Mouse (Mus musculus): Measurements from ENCODE around the gene Ppp1r36.
"Not testable (repeated sequence)": the region's sequence is repeated elsewhere in the genome, so short reads cannot be mapped to it uniquely, and the experiment has no call there.

Gene Ppp1r36

GRCm38 (mm10) chr12:76452203-76452602 lies 34.9 kb downstream of the Ppp1r36 start:
- DNase-seq = no peak

GRCm38 (mm10) chr12:76458445-76458844 lies 41.1 kb downstream of the Ppp1r36 start:
- not testable (repeated sequence) for DNase-seq

- no peak for DNase-seq
Observed at GRCm38 (mm10) chr12:76459032-76459431, 41.7 kb downstream of the Ppp1r36 start.

GRCm38 (mm10) chr12:76463391-76463790 lies 46.1 kb downstream of the Ppp1r36 start:
- no peak for DNase-seq

GRCm38 (mm10) chr12:76464651-76465252 lies 47.4 kb downstream of the Ppp1r36 start:
- DNase-seq = no peak

GRCm38 (mm10) chr12:76466651-76467050 lies 49.3 kb downstream of the Ppp1r36 start:
- DNase-seq = no peak

- DNase-seq = no peak
Observed at GRCm38 (mm10) chr12:76467256-76467655, 49.9 kb downstream of the Ppp1r36 start.

GRCm38 (mm10) chr12:76472046-76472445 lies 54.7 kb downstream of the Ppp1r36 start:
- DNase-seq = peak; percentile 42 to 64

GRCm38 (mm10) chr12:76473562-76474245 lies 56.4 kb downstream of the Ppp1r36 start:
- DNase-seq = no peak

- DNase-seq = no peak
Observed at GRCm38 (mm10) chr12:76474246-76474583, 56.9 kb downstream of the Ppp1r36 start.

- no peak for DNase-seq
Observed at GRCm38 (mm10) chr12:76474802-76475201, 57.5 kb downstream of the Ppp1r36 start.

- no peak for DNase-seq
Observed at GRCm38 (mm10) chr12:76476146-76476545, 58.8 kb downstream of the Ppp1r36 start.

- DNase-seq = no peak
Observed at GRCm38 (mm10) chr12:76478309-76479023, 61.1 kb downstream of the Ppp1r36 start.

- DNase-seq = no peak
Observed at GRCm38 (mm10) chr12:76479174-76479573, 61.8 kb downstream of the Ppp1r36 start.

GRCm38 (mm10) chr12:76479836-76480495 lies 62.6 kb downstream of the Ppp1r36 start:
- no peak for DNase-seq

- no peak for DNase-seq
Observed at GRCm38 (mm10) chr12:76482446-76482845, 65.1 kb downstream of the Ppp1r36 start.

GRCm38 (mm10) chr12:76482948-76483347 lies 65.6 kb downstream of the Ppp1r36 start:
- DNase-seq = no peak

GRCm38 (mm10) chr12:76484881-76485280 lies 67.5 kb downstream of the Ppp1r36 start:
- DNase-seq = no peak

GRCm38 (mm10) chr12:76485381-76485780 lies 68.0 kb downstream of the Ppp1r36 start:
- DNase-seq = no peak

GRCm38 (mm10) chr12:76486943-76487342 lies 69.6 kb downstream of the Ppp1r36 start:
- DNase-seq = no peak

Measured in lung, adult 18-20 months (tissue).